Mouse (Mus musculus) heart, postnatal 25 days (tissue): ENCODE data around the gene Sptb. TPM values are rescaled to one million over a fixed set of nuclear protein-coding genes. Genes with fewer than 3 reads are reported as not detected.

Source experiments
- DNase-seq: peaks from one replicate; pipeline ENCODE4 v3.0.0; 2022; ENCODE audit warnings: low spot score
- intact Hi-C: fragments of 180-260 bp; cut with DNase I; formaldehyde crosslinking; loops from one replicate; pipeline ENCODE4 v1.15.1; 2025
- total RNA-seq, 2 experiments: library from RNA; stranded (reverse); gene quantifications; 2 replicates each; pipeline ENCODE4 v1.2.3; 2021

Gene Sptb
- total RNA-seq, 2 experiments from 2014 or later, result 77.3 to 82.3 TPM

DNA sequence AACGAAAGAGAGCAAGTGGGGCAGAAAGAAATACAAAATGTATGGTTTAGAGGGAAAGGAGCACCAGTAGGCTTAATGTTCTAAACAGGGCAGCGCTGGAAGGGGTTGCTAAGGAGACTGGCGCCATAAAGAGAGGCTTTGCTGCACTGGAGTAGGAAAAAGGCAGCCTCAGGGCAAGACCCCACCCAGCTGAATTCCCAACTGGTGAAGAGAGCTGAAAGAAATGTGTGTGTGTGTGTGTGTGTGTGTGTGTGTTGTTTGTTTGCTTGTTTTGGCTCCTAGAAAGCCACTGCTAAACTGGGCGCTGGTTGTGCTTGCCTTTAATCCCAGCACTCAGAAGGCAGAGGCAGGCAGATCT, 94.8 kb downstream of the Sptb start:
- intact Hi-C loops, result no loop called here
- DNase-seq, result no peak

DNA sequence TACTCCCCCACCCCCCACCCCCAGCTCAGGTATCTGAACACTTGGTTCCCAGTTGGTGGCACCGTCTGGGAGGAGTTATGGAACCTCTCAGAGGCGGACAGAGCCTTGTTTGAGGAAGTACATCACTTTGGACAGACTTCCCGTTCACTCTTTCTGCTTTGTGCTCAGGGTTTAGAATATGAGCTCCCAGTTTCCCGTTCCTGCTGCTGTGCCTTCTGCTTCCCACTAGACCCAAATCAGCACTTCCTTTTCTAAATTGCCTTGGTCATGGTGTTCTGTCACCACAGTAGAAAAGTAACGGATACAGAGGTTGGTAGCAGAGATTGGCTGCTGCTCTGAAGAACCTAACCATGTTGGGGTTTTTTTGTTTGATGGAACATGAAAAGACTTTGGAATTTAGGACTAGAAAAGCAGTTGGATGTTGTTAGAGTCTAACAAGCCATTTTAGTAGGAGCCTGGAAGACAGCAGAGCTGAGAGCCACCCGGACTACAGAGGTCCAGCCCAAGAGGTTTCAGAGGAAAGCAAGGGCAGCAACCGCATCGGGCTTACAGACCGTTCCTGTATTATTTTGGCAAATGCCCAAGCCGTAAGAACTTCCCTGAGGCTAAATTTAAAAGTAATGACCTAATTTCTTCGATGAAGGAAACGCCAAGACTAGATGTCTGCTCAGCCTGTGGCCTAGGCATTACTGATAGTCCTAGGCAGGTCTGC, 95.3 kb downstream of the Sptb start:
- DNase-seq, result no peak
- intact Hi-C loops, result no loop called here

DNA sequence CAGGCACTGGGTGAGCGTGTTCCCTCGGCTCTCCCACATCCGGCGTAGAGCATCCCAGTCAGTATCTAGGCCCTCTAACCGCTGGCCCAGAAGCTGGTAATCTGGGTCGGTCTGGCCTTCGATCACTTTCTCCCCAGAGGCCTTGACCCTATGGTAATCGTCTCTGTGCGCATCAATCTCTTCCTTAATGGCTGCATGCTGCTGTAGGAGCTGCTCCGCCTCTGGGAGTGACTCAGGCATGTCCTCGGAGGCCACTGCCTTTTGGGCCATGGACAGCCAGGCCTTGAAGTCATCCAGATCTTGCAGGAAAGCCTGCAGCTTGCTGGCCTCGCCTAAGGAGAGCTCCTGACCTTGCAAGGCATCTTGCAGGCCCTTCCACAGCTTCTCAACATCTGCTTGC, 97.7 kb downstream of the Sptb start:
- intact Hi-C loops, result no loop called here
- DNase-seq, result no peak

DNA sequence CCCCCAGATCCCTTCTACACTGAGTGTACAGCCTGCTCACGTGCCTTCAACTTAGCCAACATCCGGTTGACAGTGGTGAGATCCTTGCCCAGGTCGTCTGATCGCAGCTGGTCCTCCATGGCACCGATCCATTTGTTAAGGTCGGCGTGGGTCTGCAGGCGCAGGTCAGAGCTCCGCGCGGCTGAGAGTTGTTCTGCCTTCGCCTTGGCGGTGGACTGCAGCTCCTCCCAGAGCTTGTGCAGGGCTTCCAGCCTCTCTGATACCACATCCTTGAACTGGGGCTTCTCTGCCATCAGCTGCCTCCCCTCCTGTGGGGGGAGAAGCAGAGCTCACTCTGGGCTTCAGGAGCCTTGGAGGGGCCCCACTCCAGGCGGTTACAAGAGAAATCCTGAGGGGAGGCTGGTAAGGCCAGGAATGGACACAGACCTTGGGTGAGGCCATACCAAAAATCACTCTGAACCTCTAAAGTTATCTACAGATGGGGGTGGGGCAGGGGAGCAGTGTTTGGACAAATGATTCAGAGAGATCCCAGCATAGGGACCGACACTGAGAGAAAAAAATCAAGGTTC, 101.3 kb downstream of the Sptb start:
- intact Hi-C loops, result no loop called here
- DNase-seq, result no peak

DNA sequence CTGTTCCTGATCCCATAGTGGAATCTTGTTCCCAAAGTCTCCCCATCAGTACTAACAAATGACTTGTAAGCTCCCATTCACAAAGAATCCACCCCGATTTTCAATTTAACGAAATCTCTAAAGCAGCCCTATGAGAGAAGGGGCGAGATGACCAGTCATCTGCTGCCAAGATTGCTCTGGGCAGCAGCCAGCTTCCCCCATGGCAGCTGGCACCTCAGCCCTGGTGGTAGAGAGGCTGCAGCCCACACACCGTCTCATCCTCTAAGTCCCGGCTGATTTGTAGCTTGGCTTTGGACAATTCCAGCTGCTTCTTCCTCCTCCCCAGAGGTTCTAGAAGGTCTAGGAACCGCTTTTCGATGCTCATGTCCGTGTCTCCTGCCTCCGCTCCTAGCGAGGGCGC, 102.1 kb downstream of the Sptb start:
- intact Hi-C loops, result no loop called here
- DNase-seq, result no peak

DNA sequence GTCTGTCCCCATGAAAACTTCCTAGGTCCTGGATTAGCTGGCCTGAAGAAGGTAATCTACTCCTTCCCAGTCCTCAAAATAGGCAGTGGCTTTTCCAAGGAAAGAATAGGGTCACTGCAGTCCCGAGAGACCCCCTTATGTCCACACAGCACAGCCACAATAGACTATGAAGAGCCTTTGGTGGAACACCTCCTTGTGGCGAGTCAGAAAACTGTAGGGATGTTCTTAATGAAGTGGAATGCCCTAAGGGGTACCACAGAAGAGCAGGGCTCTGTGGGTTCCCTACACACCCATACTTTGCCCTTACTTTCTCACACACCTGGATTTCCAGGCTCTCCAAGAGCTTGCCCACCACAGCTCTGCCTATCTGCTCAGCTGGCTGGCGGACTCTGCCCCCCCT, 104.5 kb downstream of the Sptb start:
- intact Hi-C loops, result no loop called here
- DNase-seq, result no peak

DNA sequence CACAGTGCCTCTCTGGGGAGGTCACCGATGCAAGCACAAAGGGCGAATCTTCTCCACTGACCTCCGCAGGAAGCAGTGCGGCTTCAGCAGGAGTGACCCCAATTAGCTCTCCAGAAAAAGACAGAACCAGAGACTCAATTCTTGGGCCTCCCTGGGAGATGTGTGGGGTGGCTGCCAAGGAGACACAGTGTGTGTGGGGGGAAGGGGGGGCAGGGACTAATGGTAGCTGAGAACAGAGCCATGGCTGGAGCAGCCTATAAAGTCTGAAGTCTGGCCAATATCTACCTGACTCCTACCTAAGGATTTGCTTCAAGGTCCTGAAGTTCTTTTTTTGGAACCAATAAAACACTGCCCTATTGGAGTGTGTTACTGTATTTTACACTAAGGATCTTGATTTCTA, 105.8 kb downstream of the Sptb start:
- intact Hi-C loops, result no loop called here
- DNase-seq, result no peak

DNA sequence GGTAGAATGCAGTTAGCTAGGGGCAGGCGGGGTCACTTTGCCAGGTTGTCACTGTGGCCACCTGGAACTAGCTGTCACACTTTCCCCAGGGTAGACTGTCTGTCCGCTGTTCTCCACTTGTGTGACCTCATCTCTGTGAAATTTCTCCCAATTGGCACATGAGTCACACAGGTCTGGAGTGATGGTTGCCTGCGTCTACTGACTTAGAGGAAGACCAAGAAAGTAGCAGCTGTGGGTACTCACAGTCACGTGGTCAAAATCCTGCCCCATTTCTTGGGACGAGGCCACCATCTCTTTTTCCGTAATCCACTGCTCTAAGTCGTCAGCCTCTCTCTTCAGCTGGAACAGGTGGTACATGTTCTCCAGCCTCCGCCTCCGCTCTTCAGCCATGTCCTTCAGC, 106.6 kb downstream of the Sptb start:
- no peak for DNase-seq
- intact Hi-C loops, result no loop called here

DNA sequence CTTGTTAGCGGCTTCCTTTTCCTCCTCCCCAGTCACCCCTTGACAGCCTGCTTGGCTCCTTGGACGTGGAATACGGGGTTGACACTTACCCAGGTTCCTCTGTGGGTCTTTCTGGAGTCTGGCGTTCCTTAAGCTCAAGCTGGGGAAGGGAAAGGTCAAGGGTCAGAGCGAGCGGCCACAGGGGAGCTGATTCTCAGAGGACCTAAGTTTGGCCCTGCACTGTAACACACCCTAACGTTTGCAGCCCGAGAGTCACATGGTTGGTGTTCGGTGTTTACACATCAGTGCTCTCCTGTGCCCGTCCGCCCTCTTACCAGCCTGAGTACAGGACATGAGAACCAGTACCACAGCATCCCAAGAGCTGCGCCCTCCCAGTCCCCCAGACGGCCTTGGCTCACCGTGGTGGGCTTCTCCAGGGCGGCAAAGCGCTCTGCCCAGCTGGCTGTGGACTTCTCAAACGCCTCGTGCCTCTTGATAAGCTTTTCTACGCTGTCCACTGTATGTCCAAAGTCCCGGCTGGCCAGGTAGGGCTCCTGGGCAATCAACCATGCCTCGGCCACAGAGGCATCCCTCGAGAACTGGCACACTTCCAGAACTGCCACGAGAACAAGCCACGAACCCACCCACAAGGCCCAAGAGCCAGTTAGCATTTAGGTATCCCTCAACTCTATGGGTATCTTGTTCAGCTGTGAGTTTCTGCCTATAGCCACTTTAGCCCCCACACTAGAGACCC, 112.0 kb downstream of the Sptb start:
- intact Hi-C loops, result loop anchor here (10.0 kb wide), 1 partner anchor 194 kb away; the partner anchor contains the start of gene Hspa2

DNA sequence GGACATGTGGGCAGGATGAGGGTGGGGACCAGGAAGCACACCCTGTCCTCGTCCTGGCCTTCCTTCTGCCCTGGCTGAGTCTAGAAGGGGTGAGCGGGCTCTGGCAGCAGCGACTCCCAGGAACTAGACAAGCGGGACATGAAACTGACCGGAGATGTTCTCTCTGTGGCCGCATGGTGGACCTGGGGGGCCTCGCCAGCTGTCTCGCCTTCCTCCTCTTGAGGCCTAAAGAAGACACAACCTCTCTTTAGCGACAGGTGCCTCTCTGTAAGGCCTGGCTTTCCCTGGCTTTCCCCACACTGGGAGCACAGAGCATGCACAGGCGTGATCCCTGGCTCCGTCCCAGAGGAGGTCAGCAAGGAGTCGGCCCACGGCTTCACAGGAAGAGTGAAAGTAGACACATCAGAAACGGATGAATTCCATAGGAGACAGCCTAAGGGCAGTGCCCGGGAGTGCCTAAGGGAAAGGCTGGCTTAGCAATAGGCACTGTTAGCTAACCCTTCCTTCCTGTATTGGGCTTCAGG, 112.7 kb downstream of the Sptb start:
- intact Hi-C loops, result loop anchor here (10.0 kb wide), 1 partner anchor 193 kb away; the partner anchor contains the start of gene Hspa2
- DNase-seq, result no peak

More for the DNA sequence above, 112.0 kb downstream of the Sptb start:
- no peak for DNase-seq

DNA sequence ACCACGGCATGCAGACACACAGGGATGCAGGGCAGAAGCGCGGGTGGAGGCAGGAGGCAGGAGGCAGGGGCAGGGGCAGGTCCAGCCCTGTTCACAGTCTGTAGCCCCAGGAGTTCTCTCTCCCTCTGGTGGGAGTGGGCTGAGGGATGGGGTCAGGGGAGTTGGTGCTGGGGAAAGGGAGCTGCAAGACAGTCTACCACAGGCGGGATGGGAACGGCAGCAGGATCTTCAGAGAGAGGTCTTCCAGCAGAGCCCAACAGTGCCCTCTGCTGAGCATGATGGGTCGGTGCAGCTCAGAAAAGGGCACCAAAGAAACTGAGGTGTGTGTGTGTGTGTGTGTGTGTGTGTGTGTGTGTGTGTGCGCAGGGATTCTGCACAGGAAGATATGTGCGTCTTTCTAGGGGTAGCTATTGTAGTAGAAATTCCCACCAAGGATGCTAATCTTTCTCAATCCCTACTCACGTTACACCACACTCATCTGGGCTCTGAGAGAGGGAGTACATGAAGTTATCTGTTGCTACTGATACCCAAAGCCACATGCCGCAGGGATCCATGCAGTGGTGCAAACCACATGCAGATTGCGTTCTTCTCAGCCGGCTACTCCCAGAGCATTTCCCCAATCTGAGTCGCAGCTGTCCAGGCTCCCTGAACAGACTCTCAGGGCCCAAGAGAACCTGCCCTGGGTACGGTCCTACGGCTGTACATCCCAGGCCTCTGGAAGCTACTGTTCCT, 113.9 kb downstream of the Sptb start:
- DNase-seq, result peak; percentile 52
- intact Hi-C loops, result loop anchor here (1.0 to 10.0 kb wide), 2 partner anchors 100 to 192 kb away; partner anchors contain the start of gene Hspa2

DNA sequence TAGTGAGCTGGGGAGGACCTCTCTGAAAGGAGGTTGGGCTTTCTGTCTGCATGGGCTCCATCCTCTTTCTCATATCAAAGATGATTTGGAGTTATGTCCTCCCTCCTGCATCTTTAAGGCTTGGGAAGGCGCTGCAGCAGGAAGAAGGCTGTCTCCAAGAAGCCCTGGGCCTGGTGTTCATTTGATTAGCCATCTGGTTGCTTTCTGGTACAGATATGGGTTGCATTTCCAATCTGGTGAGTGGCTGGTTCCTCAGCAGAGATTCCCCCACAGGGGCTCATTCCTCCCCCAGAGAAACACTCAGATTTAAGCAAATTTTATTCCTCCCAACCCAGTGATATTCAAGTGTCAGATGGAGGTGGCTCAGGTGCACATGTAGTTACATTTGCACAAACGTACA, 114.5 kb downstream of the Sptb start:
- DNase-seq, result no peak
- intact Hi-C loops, result loop anchor here (1.0 to 10.0 kb wide), 2 partner anchors 100 to 191 kb away; partner anchors contain the start of gene Hspa2

DNA sequence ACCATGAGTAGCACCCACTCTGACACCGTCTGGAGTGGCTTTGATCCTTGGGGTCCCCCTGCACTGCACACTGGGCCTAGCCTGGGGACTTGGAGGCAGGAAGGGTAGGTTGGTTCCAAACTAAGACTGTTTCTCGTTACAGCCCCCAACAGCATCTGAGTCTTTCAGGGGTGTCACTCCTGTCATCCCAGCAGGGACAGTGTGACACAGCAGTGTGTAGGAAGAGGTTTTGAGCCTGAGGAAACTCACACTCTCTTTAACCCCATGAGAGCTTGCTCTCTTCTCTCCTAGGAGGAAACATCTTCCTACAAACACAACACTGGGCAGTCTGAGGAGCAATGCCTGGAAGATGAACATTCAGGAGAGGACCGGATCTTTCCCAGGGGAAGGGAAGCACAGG, 115.8 kb downstream of the Sptb start:
- intact Hi-C loops, result loop anchor here (10.0 kb wide), 1 partner anchor 190 kb away; the partner anchor contains the start of gene Hspa2
- no peak for DNase-seq

DNA sequence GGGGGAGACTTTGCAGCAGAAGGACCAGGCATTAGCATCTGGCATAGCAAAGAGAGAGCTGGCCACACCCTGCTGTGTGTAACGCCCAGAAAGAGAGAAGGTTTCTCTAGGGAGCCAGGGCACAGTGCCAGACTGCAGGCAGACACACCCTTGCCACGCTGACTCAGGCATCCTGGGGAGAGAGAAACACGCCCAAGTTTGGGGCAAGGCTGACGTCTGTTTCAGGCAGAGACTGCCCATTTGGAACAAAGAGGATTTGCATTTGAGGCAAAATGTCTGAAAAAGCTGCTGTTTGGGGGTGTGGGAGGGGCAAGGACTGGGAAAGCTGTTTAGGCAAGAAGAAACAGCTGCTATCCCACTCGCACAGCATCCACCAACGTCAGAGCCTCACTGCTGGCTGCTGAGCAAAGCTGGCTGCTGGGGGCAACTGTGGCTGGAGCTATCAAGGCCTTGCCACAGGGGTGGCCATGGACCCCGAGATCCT, 116.5 kb downstream of the Sptb start:
- intact Hi-C loops, result loop anchor here (10.0 kb wide), 1 partner anchor 189 kb away; the partner anchor contains the start of gene Hspa2
- DNase-seq, result peak; percentile 80

DNA sequence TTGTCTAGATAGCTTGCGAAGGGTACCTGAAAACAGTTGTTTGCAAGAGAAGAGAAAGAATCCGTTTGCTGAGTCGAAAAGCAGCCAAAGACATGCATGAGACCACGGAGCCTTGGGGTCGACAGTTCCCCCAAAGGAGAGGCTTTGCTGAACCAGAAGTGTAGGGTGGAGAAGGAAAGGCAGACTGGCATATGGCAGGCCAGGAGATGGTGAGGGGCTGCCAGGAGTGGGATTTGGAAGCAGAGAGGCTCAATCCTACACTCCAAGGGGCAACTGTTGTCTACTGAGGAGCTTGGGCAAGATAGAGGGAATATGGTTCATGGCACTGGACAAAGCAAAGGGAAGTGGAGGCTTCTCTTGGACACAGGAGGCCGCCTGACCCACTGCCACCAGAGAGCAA, 117.1 kb downstream of the Sptb start:
- DNase-seq, result no peak
- intact Hi-C loops, result loop anchor here (10.0 kb wide), 1 partner anchor 188 kb away; the partner anchor contains the start of gene Hspa2

DNA sequence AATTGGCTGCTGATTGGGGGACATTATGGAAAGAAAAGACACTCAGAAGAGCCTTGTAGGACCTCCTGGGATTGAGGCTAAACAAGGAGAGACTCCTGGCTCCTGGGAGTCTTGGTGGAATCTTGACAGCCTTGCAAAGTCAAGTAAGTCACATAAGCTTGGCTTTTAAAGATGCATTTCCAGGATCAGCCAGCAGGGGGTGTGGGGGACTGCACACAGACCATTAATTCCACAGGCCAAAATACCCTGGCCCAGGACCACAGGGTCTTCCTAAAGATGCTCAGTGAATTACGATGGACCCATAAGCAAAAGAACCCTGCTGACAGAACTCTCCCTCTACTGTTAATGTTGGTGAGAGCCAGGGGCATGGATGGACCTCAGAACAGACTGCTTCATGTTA, 118.1 kb downstream of the Sptb start:
- intact Hi-C loops, result loop anchor here (10.0 kb wide), 1 partner anchor 187 kb away; the partner anchor contains the start of gene Hspa2
- DNase-seq, result no peak

DNA sequence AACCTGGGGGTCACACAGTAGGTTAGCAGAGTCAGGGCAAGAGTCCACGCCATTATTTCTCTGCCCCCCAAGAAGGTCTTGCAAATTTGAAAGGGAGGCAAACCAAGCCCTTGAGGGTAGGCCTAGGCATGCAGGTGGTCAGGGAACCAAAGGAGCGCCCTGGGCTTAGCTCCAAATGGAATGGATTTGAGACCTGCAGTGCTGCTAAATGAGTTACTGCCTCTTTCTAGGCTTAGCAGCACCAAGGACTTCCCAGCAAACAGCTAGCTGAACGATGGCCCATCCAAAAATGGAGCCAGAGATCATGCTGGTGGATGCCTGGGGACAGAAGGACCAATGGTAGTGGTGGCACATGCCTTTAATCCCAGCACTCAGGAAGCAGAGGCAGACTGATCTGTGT, 119.3 kb downstream of the Sptb start:
- DNase-seq, result no peak
- intact Hi-C loops, result loop anchor here (10.0 kb wide), 1 partner anchor 186 kb away; the partner anchor contains the start of gene Hspa2

DNA sequence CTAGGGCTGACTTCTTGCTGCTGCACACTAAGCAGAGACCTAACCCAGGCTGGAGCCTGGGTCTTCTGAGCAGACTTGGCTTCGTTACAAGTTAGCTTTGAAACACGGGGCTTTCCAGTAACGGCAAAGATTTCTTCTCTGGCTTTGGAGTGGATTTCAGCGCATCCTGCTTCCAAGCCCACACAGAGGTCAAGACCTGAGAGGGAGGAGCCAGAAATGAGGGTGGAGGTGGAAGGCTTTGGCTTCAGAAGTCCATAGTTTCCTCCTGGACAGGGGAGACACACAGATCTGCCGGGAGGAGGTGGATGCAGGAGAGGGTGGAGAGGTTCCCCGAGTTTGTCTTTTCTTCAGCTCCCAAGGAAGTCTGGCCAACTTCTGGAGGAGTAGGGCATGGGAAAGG, 120.8 kb downstream of the Sptb start:
- peak; percentile 46 for DNase-seq
- intact Hi-C loops, result no loop called here

DNA sequence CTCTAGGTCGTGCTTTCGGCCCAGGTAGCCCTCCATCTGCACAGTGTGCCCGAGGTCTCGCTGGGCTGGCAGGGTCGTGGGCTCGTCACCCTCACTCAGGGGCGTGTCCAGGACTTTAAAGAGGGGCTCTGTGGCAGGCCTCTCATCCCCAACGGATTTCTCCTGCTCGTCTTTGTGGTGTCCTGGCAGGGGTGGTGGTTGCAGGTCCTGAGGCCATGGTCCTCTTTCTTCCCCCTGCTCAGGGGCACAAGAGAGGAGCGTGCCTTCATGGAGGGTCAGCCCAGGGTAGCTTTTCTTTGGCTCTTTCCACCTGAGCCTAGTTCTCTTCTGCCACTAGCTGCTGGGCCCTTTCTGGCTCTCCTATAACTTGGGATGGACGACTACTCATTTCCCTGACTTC, 123.0 kb downstream of the Sptb start:
- no peak for DNase-seq
- intact Hi-C loops, result no loop called here

DNA sequence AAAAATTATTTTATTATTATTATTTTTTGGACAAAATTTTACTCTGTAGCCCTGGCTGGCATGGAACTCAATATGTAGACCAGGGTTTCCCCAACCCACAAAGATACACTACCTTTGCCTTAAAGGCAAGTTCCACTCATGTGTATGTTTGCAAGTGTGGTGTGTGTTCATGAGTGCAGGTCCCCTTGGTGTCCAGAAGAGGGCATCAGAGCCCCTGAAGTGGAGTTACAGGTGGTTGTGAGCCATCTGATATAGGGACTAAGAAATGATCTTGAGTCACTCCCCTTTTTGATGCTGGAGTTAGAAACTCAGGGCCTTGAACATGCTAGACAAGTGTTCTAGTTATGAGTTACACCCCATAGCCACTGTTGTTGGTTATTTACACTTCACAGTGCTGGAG, 125.3 kb downstream of the Sptb start:
- no peak for DNase-seq
- intact Hi-C loops, result no loop called here
